Mouse (Mus musculus) limb, embryonic 15.5 days (tissue): ENCODE measurements around the gene Hsd17b11. TPM values are rescaled to one million over a fixed set of nuclear protein-coding genes. Genes with fewer than 3 reads are reported as not detected.

Experiments
- ATAC-seq: fragments of 200-750 bp; cut with Nextera tagmentation; 2 replicates; pipeline ENCODE4 v1.8.0; 2017; ENCODE audit warnings: low read depth, moderate TSS enrichment; ENCODE audit not compliant: insufficient number of reproducible peaks, low FRiP score, low TSS enrichment
- H3K27ac ChIP-seq: fragments of 300-500 bp; sonication (generic); 2 replicates; pipeline ENCODE4 v1.5.1; 2015; ENCODE audit warnings: moderate library complexity, mild to moderate bottlenecking, inconsistent platforms
- H3K27me3 ChIP-seq: fragments of 300-500 bp; sonication (generic); 2 replicates; pipeline ENCODE4 v1.6.1; 2015; ENCODE audit warnings: inconsistent platforms
- H3K36me3 ChIP-seq: fragments of 300-500 bp; sonication (generic); 2 replicates; pipeline ENCODE4 v1.6.1; 2015; ENCODE audit warnings: inconsistent platforms
- H3K4me1 ChIP-seq: fragments of 300-500 bp; sonication (generic); 2 replicates; pipeline ENCODE4 v1.6.1; 2015; ENCODE audit warnings: inconsistent platforms
- H3K4me2 ChIP-seq: fragments of 300-500 bp; sonication (generic); 2 replicates; pipeline ENCODE4 v1.6.1; 2015; ENCODE audit warnings: mild to moderate bottlenecking, inconsistent platforms
- H3K4me3 ChIP-seq: fragments of 300-500 bp; sonication (generic); 2 replicates; pipeline ENCODE4 v1.5.1; 2015; ENCODE audit warnings: mild to moderate bottlenecking, inconsistent platforms
- H3K9ac ChIP-seq: fragments of 300-500 bp; sonication (generic); 2 replicates; pipeline ENCODE4 v1.6.1; 2015; ENCODE audit warnings: inconsistent platforms
- H3K9me3 ChIP-seq: fragments of 300-500 bp; sonication (generic); 2 replicates; pipeline ENCODE4 v1.6.1; 2016; ENCODE audit warnings: inconsistent platforms
- WGBS: fragments of 180-500 bp; shearing (Covaris S2); methylation state at CpG from one replicate; pipeline ENCODE4 v1.1.7; 2015; 5-methylcytosine and 5-hydroxymethylcytosine counted together
- polyA plus RNA-seq: library from polyadenylated mRNA; unstranded; fragments of >200 nt; fragmentation: Nextera tagmentation; extraction: Ambion mirVana; gene quantifications from 2 replicates; pipeline ENCODE4 v1.2.1, GENCODE M21; 2015

The Hsd17b11 gene
- polyA plus RNA-seq, 1 experiment from 2014 or later, result 4.0 TPM

GRCm38 (mm10) chr5:104003256-104003931 lies 18.3 kb downstream of the Hsd17b11 start:
- WGBS, result 42% methylated on average over 15 of the region's 15 CpGs
- ATAC-seq, result no peak
- H3K27me3 ChIP-seq, result no peaks in the 10 kb centered on the region
- H3K4me3 ChIP-seq, result no peak overlapping the region
- H3K9ac ChIP-seq, result no peak overlapping the region
- no peaks in the 10 kb centered on the region for H3K4me1 ChIP-seq
- H3K4me2 ChIP-seq, result no peak overlapping the region
- H3K27ac ChIP-seq, result no peak overlapping the region
- H3K36me3 ChIP-seq, result no peaks in the 10 kb centered on the region; the same call in 1 of the 2 replicates
- H3K9me3 ChIP-seq, result no peaks in the 10 kb centered on the region

GRCm38 (mm10) chr5:104002549-104003255 lies 19.0 kb downstream of the Hsd17b11 start:
- no peaks in the 10 kb centered on the region for H3K27me3 ChIP-seq
- 31% methylated on average over 18 of the region's 18 CpGs for WGBS
- ATAC-seq, result no peak
- no peaks in the 10 kb centered on the region for H3K9me3 ChIP-seq
- H3K27ac ChIP-seq, result no peak overlapping the region
- no peaks in the 10 kb centered on the region; the same call in 1 of the 2 replicates for H3K36me3 ChIP-seq
- no peaks in the 10 kb centered on the region for H3K4me1 ChIP-seq
- no peak overlapping the region for H3K4me2 ChIP-seq
- no peak overlapping the region for H3K4me3 ChIP-seq
- H3K9ac ChIP-seq, result no peak overlapping the region

- H3K4me1 ChIP-seq, result no peaks in the 10 kb centered on the region
- H3K4me2 ChIP-seq, result no peak overlapping the region
- no peak overlapping the region for H3K4me3 ChIP-seq
- H3K27ac ChIP-seq, result no peak overlapping the region
- WGBS, result 3% methylated on average over 5 of the region's 5 CpGs
- H3K36me3 ChIP-seq, result no peaks in the 10 kb centered on the region; the same call in 1 of the 2 replicates
- no peaks in the 10 kb centered on the region for H3K27me3 ChIP-seq
- no peak overlapping the region for H3K9ac ChIP-seq
- no peaks in the 10 kb centered on the region for H3K9me3 ChIP-seq
- no peak for ATAC-seq
Observed at GRCm38 (mm10) chr5:103999738-104000137, 22.0 kb downstream of the Hsd17b11 start.

GRCm38 (mm10) chr5:103998739-103999138 lies 23.0 kb downstream of the Hsd17b11 start:
- Histone ChIP-seq H3K9me3 (no peaks in the 10 kb centered on the region), H3K4me3 (no peak overlapping the region), H3K4me2 (no peak overlapping the region), H3K9ac (no peak overlapping the region), H3K27ac (no peak overlapping the region), H3K27me3 (no peaks in the 10 kb centered on the region), H3K4me1 (no peaks in the 10 kb centered on the region), H3K36me3 (no peaks in the 10 kb centered on the region; the same call in 1 of the 2 replicates)
- 47% methylated on average over 5 of the region's 5 CpGs for WGBS
- no peak for ATAC-seq

GRCm38 (mm10) chr5:103995181-103995580 lies 26.5 kb downstream of the Hsd17b11 start:
- WGBS, result 53% methylated on average over 3 of the region's 3 CpGs
- no peaks in the 10 kb centered on the region for H3K9me3 ChIP-seq
- no peaks in the 10 kb centered on the region for H3K4me1 ChIP-seq

GRCm38 (mm10) chr5:103994669-103995068 lies 27.1 kb downstream of the Hsd17b11 start:
- no peak overlapping the region for H3K4me3 ChIP-seq
- H3K4me1 ChIP-seq, result no peaks in the 10 kb centered on the region
- H3K9me3 ChIP-seq, result no peaks in the 10 kb centered on the region
- H3K27ac ChIP-seq, result no peak overlapping the region
- no peak overlapping the region for H3K9ac ChIP-seq
- 84% methylated on average over 4 of the region's 4 CpGs for WGBS
- H3K36me3 ChIP-seq, result peaks cover 2% of the 10 kb centered on the region; the same call in 1 of the 2 replicates
- H3K27me3 ChIP-seq, result no peaks in the 10 kb centered on the region
- no peak overlapping the region for H3K4me2 ChIP-seq
- ATAC-seq, result no peak

More at GRCm38 (mm10) chr5:103995181-103995580, 26.5 kb downstream of the Hsd17b11 start:
- Histone ChIP-seq H3K4me2 (no peak overlapping the region), H3K9ac (no peak overlapping the region), H3K4me3 (no peak overlapping the region), H3K27ac (no peak overlapping the region), H3K36me3 (no peaks in the 10 kb centered on the region), H3K27me3 (no peaks in the 10 kb centered on the region)
- ATAC-seq, result no peak

- no peak overlapping the region for H3K4me3 ChIP-seq
- H3K27me3 ChIP-seq, result no peaks in the 10 kb centered on the region
- H3K9ac ChIP-seq, result no peak overlapping the region
- peaks cover 3% of the 10 kb centered on the region; the same call in 1 of the 2 replicates for H3K36me3 ChIP-seq
- H3K4me2 ChIP-seq, result no peak overlapping the region
- no peak overlapping the region for H3K27ac ChIP-seq
- no peaks in the 10 kb centered on the region for H3K9me3 ChIP-seq
- no peaks in the 10 kb centered on the region for H3K4me1 ChIP-seq
- no peak for ATAC-seq
- 76% methylated on average over 1 of the region's 1 CpGs for WGBS
Observed at GRCm38 (mm10) chr5:103993601-103994000, 28.1 kb downstream of the Hsd17b11 start.

GRCm38 (mm10) chr5:103992831-103993230 lies 28.9 kb downstream of the Hsd17b11 start:
- Histone ChIP-seq H3K9me3 (no peaks in the 10 kb centered on the region), H3K27ac (no peak overlapping the region), H3K4me1 (no peaks in the 10 kb centered on the region), H3K27me3 (no peaks in the 10 kb centered on the region), H3K36me3 (peaks cover 3% of the 10 kb centered on the region; the same call in 1 of the 2 replicates), H3K9ac (no peak overlapping the region), H3K4me3 (no peak overlapping the region), H3K4me2 (no peak overlapping the region)
- WGBS, result 73% methylated on average over 9 of the region's 9 CpGs
- ATAC-seq, result no peak

GRCm38 (mm10) chr5:103980705-103981560 lies 40.8 kb downstream of the Hsd17b11 start:
- no peak overlapping the region for H3K27ac ChIP-seq
- no peak overlapping the region for H3K9ac ChIP-seq
- no peak overlapping the region for H3K4me3 ChIP-seq
- H3K4me2 ChIP-seq, result no peak overlapping the region
- no peaks in the 10 kb centered on the region for H3K9me3 ChIP-seq
- WGBS, result 76% methylated on average over 9 of the region's 9 CpGs
- H3K36me3 ChIP-seq, result no peaks in the 10 kb centered on the region
- ATAC-seq, result no peak
- H3K4me1 ChIP-seq, result no peaks in the 10 kb centered on the region
- H3K27me3 ChIP-seq, result no peaks in the 10 kb centered on the region

- H3K9me3 ChIP-seq, result no peaks in the 10 kb centered on the region
- no peaks in the 10 kb centered on the region for H3K4me1 ChIP-seq
- 82% methylated on average over 7 of the region's 7 CpGs for WGBS
- no peak overlapping the region for H3K4me3 ChIP-seq
- H3K27ac ChIP-seq, result no peak overlapping the region
- no peak overlapping the region for H3K4me2 ChIP-seq
- no peaks in the 10 kb centered on the region for H3K36me3 ChIP-seq
- no peak for ATAC-seq
- no peaks in the 10 kb centered on the region for H3K27me3 ChIP-seq
- no peak overlapping the region for H3K9ac ChIP-seq
Observed at GRCm38 (mm10) chr5:103977907-103978570, 43.7 kb downstream of the Hsd17b11 start.

- H3K9me3 ChIP-seq, result no peaks in the 10 kb centered on the region
- no peaks in the 10 kb centered on the region for H3K27me3 ChIP-seq
- H3K27ac ChIP-seq, result no peak within 1 kb of the TSS
- H3K9ac ChIP-seq, result no peak within 1 kb of the TSS
- H3K4me1 ChIP-seq, result no peaks in the 10 kb centered on the region
- ATAC-seq, result no peak
- H3K4me3 ChIP-seq, result no peak within 1 kb of the TSS
- no peak within 1 kb of the TSS for H3K4me2 ChIP-seq
- 81% methylated on average over 4 of the region's 4 CpGs for WGBS
- no peaks in the 10 kb centered on the region for H3K36me3 ChIP-seq
Observed at GRCm38 (mm10) chr5:103977297-103977696, 44.4 kb downstream of the Hsd17b11 start, which contains the start of gene Hsd17b13. Gene Hsd17b13 (minus strand): TSS chr5:103977410.
